Mouse (Mus musculus) heart, postnatal 0 days (tissue): Measurements from ENCODE around the gene Nol3. TPM values are rescaled to one million over a fixed set of nuclear protein-coding genes. Genes with fewer than 3 reads are reported as not detected.
A peak's percentile ranks its signal among the peaks of the same experiment; 100 is the strongest.

Experiments used
- ATAC-seq: fragments of 200-750 bp; cut with Nextera tagmentation; 2 replicates; pipeline ENCODE4 v1.8.0; 2017; ENCODE audit warnings: low read depth, moderate number of reproducible peaks, moderate library complexity; ENCODE audit not compliant: insufficient read depth
- DNase-seq: peaks from one replicate; pipeline ENCODE4 v3.0.0-alpha.2; 2016; ENCODE audit warnings: low spot score
- H3K27ac ChIP-seq: fragments of 300-500 bp; sonication (generic); 2 replicates; pipeline ENCODE4 v1.5.1; 2014; ENCODE audit warnings: low read depth, mild to moderate bottlenecking
- H3K27me3 ChIP-seq: fragments of 300-500 bp; sonication (generic); 2 replicates; pipeline ENCODE4 v1.6.1; 2014; ENCODE audit warnings: low read length, mixed read lengths; ENCODE audit not compliant: control insufficient read depth, insufficient read depth
- H3K36me3 ChIP-seq: fragments of 300-500 bp; sonication (generic); replicated peaks from 2 replicates; pipeline ENCODE4 v1.6.1; 2014; ENCODE audit warnings: low read length, mixed read lengths; ENCODE audit not compliant: control insufficient read depth, insufficient read depth
- H3K4me1 ChIP-seq: fragments of 300-500 bp; sonication (generic); 2 replicates; pipeline ENCODE4 v1.6.1; 2014; ENCODE audit warnings: antibody characterized with exemption; ENCODE audit not compliant: control insufficient read depth, insufficient read depth
- H3K4me2 ChIP-seq: fragments of 300-500 bp; sonication (generic); 2 replicates; pipeline ENCODE4 v1.6.1; 2014; ENCODE audit warnings: low read depth, mild to moderate bottlenecking, low read length, moderate library complexity
- H3K4me3 ChIP-seq: fragments of 300-500 bp; sonication (generic); 2 replicates; pipeline ENCODE4 v1.5.1; 2014; ENCODE audit warnings: low read depth, low read length
- H3K9ac ChIP-seq: fragments of 300-500 bp; sonication (generic); replicated peaks from 2 replicates; pipeline ENCODE4 v1.6.1; 2014; ENCODE audit warnings: low read depth, low read length, mixed read lengths
- H3K9me3 ChIP-seq: fragments of 300-500 bp; sonication (generic); replicated peaks from 2 replicates; pipeline ENCODE4 v1.6.1; 2016; ENCODE audit warnings: low read length; ENCODE audit not compliant: control insufficient read depth
- CTCF ChIP-seq: IDR thresholded peaks from 2 replicates; pipeline ENCODE4 v1.5.1; 2016; ENCODE audit warnings: antibody characterized with exemption, control low read depth, low read depth
- EP300 ChIP-seq: IDR thresholded peaks from 2 replicates; pipeline ENCODE4 v1.6.1; 2016; ENCODE audit warnings: antibody characterized with exemption, low read depth
- WGBS: fragments of 180-500 bp; shearing (Covaris S2); extraction: QIAGEN DNeasy Blood & Tissue Kit; methylation state at CpG from one replicate; pipeline ENCODE4 v1.1.7; 2014; 5-methylcytosine and 5-hydroxymethylcytosine counted together
- polyA plus RNA-seq: library from polyadenylated mRNA; unstranded; fragments of >200 nt; fragmentation: Nextera tagmentation; extraction: Ambion mirVana; gene quantifications from 2 replicates; pipeline ENCODE4 v1.2.1, GENCODE M21; 2015
- total RNA-seq: library from RNA; depleted of rRNA; stranded (reverse); fragments of >200 nt; gene quantifications from 2 replicates; pipeline ENCODE4 v1.2.3, GENCODE M21; 2014; ENCODE audit warnings: low replicate concordance

Nol3 gene
- total and polyA plus RNA-seq, 2 experiments from 2014 or later = 10.0 to 13.2 TPM

- Histone ChIP-seq H3K27me3 (no peaks in the 10 kb centered on the region), H3K9ac (peak within 1 kb of the TSS; percentile 79; the same call in 1 of the 2 replicates), H3K36me3 (peaks cover 20% of the 10 kb centered on the region), H3K4me3 (peak within 1 kb of the TSS; percentile 78), H3K4me2 (peak within 1 kb of the TSS; percentile 79), H3K27ac (peak within 1 kb of the TSS; percentile 76), H3K9me3 (no peaks in the 10 kb centered on the region), H3K4me1 (peaks cover 23% of the 10 kb centered on the region)
- TF ChIP-seq CTCF (no peak), EP300 (no peak)
- WGBS = 31% methylated on average over 11 of the region's 11 CpGs
- DNase-seq = peak; percentile 31
- ATAC-seq = 0 out of 2 replicates have a peak, but pooled peaks have one; percentile 5
Measured at GRCm38 (mm10) chr8:105295895-105296573, 20.1 kb downstream of the Nol3 start, which contains the start of gene Exoc3l. Gene Exoc3l (minus strand): TSS chr8:105296101.

- Histone ChIP-seq H3K4me1 (peaks cover 23% of the 10 kb centered on the region), H3K27me3 (no peaks in the 10 kb centered on the region), H3K4me3 (peak within 1 kb of the TSS; percentile 78), H3K27ac (peak within 1 kb of the TSS; percentile 76), H3K4me2 (peak within 1 kb of the TSS; percentile 79), H3K9me3 (no peaks in the 10 kb centered on the region), H3K36me3 (peaks cover 35% of the 10 kb centered on the region), H3K9ac (peak within 1 kb of the TSS; percentile 79)
- ATAC-seq (peak; percentile 93), DNase-seq (peak; percentile 94)
- under 1% methylated on average over 57 of the region's 58 CpGs for WGBS
- TF ChIP-seq EP300 = no peak
- no peak for TF ChIP-seq CTCF
Measured at GRCm38 (mm10) chr8:105297511-105298192, 21.7 kb downstream of the Nol3 start, which contains the start of gene E2f4. Gene E2f4 (plus strand): TSS chr8:105297663.

GRCm38 (mm10) chr8:105298351-105299252 is 22.7 kb downstream of the Nol3 start:
- ATAC-seq (no peak), DNase-seq (no peak)
- Histone ChIP-seq H3K9ac (peak overlapping the region; percentile 79), H3K27me3 (no peaks in the 10 kb centered on the region), H3K4me1 (peaks cover 23% of the 10 kb centered on the region), H3K4me3 (peak overlapping the region; percentile 78), H3K4me2 (peak overlapping the region; percentile 79), H3K9me3 (no peaks in the 10 kb centered on the region), H3K27ac (peak overlapping the region; percentile 76; the same call in 1 of the 2 replicates), H3K36me3 (peaks cover 44% of the 10 kb centered on the region)
- TF ChIP-seq EP300 = no peak
- TF ChIP-seq CTCF = no peak
- WGBS = 39% methylated on average over 18 of the region's 18 CpGs

- no peak for ATAC-seq
- peaks cover 44% of the 10 kb centered on the region for H3K36me3 ChIP-seq
Measured at GRCm38 (mm10) chr8:105299962-105300361, 24.0 kb downstream of the Nol3 start.

GRCm38 (mm10) chr8:105303396-105303795 is 27.5 kb downstream of the Nol3 start:
- H3K27ac ChIP-seq = 0 out of 2 replicates have a peak overlapping the region, but pooled peaks have one; percentile 22
- no peak overlapping the region for H3K4me3 ChIP-seq
- 78% methylated on average over 8 of the region's 8 CpGs for WGBS
- no peak overlapping the region for H3K4me2 ChIP-seq
- no peaks in the 10 kb centered on the region for H3K9me3 ChIP-seq
- H3K9ac ChIP-seq = no peak overlapping the region
- TF ChIP-seq EP300 (no peak), CTCF (no peak)
- DNase-seq (no peak), ATAC-seq (no peak)
- H3K36me3 ChIP-seq = peaks cover 51% of the 10 kb centered on the region
- no peaks in the 10 kb centered on the region for H3K27me3 ChIP-seq
- peaks cover 30% of the 10 kb centered on the region for H3K4me1 ChIP-seq

More at GRCm38 (mm10) chr8:105299962-105300361, 24.0 kb downstream of the Nol3 start:
- H3K9ac ChIP-seq = no peak overlapping the region
- H3K27me3 ChIP-seq = no peaks in the 10 kb centered on the region
- no peak overlapping the region for H3K4me2 ChIP-seq
- no peak for DNase-seq
- peaks cover 35% of the 10 kb centered on the region for H3K4me1 ChIP-seq
- WGBS = 88% methylated on average over 8 of the region's 8 CpGs
- H3K9me3 ChIP-seq = no peaks in the 10 kb centered on the region
- no peak overlapping the region for H3K4me3 ChIP-seq
- no peak for TF ChIP-seq CTCF
- H3K27ac ChIP-seq = no peak overlapping the region
